Mouse (Mus musculus) small intestine, adult 2 months (tissue): Measurements from ENCODE around the gene Ifitm1. TPM values are rescaled to one million over a fixed set of nuclear protein-coding genes. Genes with fewer than 3 reads are reported as not detected.
A peak's percentile ranks its signal among the peaks of the same experiment; 100 is the strongest.
"Not testable (repeated sequence)": the region's sequence is repeated elsewhere in the genome, so short reads cannot be mapped to it uniquely, and the experiment has no call there.

Experiments used
- H3K27ac ChIP-seq: fragments of 200-500 bp; 2 replicates; pipeline ENCODE4 v1.5.1; 2012; ENCODE audit warnings: low read depth, low read length, control low read depth, inconsistent platforms; ENCODE audit not compliant: insufficient read depth
- H3K27me3 ChIP-seq: fragments of 200-500 bp; 2 replicates; pipeline ENCODE4 v1.6.1; 2012; ENCODE audit warnings: mild to moderate bottlenecking, moderate library complexity, low read length, inconsistent platforms; ENCODE audit not compliant: control insufficient read depth, insufficient read depth
- H3K36me3 ChIP-seq: fragments of 200-500 bp; 2 replicates; pipeline ENCODE4 v1.6.1; 2012; ENCODE audit warnings: mild to moderate bottlenecking, low read length, control low read depth, inconsistent platforms; ENCODE audit not compliant: control insufficient read depth, insufficient read depth
- H3K4me1 ChIP-seq: fragments of 200-500 bp; 2 replicates; pipeline ENCODE4 v1.6.1; 2012; ENCODE audit warnings: low read length, inconsistent platforms, mixed read lengths; ENCODE audit not compliant: control insufficient read depth, insufficient read depth, insufficient read length
- H3K4me3 ChIP-seq: fragments of 200-500 bp; 2 replicates; pipeline ENCODE4 v1.5.1; 2012; ENCODE audit warnings: low read depth, mild to moderate bottlenecking, control low read depth, inconsistent platforms, low read length, moderate library complexity
- CTCF ChIP-seq: fragments of 200-500 bp; IDR thresholded peaks from 2 replicates; pipeline ENCODE4 v1.5.1; 2012; ENCODE audit warnings: low read depth, mild to moderate bottlenecking, control low read depth, inconsistent platforms, low read length, moderate library complexity, mixed read lengths; ENCODE audit not compliant: insufficient replicate concordance, insufficient read length; ENCODE audit errors: extremely low read depth
- POLR2A ChIP-seq: fragments of 200-500 bp; IDR thresholded peaks from 2 replicates; pipeline ENCODE4 v1.6.1; 2012; ENCODE audit warnings: low read depth, mild to moderate bottlenecking, control low read depth, inconsistent platforms, low read length, moderate library complexity
- WGBS: fragments of 180-500 bp; shearing (Covaris S2); methylation state at CpG from one replicate; pipeline ENCODE4 v1.1.7; 2018; 5-methylcytosine and 5-hydroxymethylcytosine counted together
- polyA plus RNA-seq: library from polyadenylated mRNA; depleted of rRNA; stranded (reverse); fragments of >200 nt; gene quantifications from 2 replicates; pipeline ENCODE4 v1.2.3, GENCODE M21; 2012

Ifitm1 gene
- polyA plus RNA-seq, 1 experiment = 120 TPM

DNA sequence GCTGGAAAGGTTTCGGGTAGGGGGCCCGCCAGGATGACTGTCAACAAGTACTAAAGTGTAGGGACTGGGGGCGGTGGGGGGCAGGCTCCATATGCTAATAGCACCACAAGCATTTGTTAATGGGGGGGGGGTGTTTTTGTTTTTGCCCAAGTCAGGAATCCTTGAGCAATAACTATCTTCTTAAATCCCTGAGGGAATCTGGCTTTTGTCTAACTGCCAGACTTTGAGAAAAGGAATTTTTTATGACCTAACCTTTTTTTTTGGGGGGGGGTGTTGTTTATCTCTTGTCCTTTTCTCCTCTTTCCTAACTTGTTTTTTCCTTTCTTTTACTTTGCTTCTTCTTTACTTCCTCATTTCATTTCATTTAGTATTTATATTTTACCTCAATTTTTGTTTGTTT is 8.4 kb downstream of the Ifitm1 start:
- Histone ChIP-seq H3K36me3 (no peaks in the 10 kb centered on the region), H3K27ac (no peak overlapping the region), H3K27me3 (no peaks in the 10 kb centered on the region), H3K4me1 (peaks cover 7% of the 10 kb centered on the region), H3K4me3 (no peak overlapping the region)
- 86% methylated on average over 3 of the region's 3 CpGs for WGBS
- TF ChIP-seq POLR2A = no peak
- TF ChIP-seq CTCF = no peak

DNA sequence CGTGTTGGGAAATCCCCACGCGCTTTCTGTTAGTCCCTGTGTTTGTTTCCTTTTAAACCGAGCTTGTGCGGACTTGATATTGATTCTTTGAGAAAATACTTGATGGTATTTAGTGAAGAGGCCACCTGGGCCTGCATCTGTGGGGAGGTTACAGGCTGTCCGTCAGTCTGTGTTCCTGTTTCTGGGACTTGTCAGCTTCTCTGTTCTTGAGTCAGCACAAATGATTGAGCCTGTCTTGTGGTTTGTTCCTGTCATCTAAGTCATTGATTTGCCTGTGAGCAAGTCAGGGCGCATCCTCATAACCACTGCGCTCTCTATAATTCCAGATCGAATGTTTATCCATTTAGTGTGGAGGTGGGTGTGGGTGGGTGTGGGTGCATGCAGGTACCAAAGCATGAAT is 9.7 kb downstream of the Ifitm1 start:
- 86% methylated on average over 9 of the region's 9 CpGs for WGBS
- not testable (repeated sequence) for H3K4me1 ChIP-seq, H3K27ac ChIP-seq, H3K36me3 ChIP-seq, H3K27me3 ChIP-seq, H3K4me3 ChIP-seq

DNA sequence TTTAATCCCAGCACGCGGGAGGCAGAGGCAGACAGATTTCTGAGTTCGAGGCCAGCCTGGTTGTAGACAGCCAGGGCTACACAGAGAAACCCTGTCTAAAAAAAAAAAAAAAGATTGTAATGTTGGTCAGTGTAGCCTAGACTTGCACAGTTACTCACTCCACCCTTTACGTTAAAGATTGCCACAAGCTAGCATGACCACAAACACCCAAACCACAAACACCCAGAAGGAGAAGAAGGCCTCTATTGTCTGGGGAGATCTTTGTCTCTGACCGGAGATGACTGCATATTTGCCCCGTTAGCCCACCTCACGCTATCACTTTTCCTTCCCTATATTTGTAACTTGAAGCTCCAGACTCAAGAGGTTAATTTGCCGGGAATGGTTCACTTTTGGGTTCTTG is 14.7 kb downstream of the Ifitm1 start:
- Histone ChIP-seq H3K4me1 (no peaks in the 10 kb centered on the region), H3K4me3 (no peak overlapping the region), H3K36me3 (no peaks in the 10 kb centered on the region), H3K27ac (no peak overlapping the region), H3K27me3 (no peaks in the 10 kb centered on the region)
- WGBS = 90% methylated on average over 8 of the region's 8 CpGs
- TF ChIP-seq POLR2A (no peak), CTCF (no peak)

DNA sequence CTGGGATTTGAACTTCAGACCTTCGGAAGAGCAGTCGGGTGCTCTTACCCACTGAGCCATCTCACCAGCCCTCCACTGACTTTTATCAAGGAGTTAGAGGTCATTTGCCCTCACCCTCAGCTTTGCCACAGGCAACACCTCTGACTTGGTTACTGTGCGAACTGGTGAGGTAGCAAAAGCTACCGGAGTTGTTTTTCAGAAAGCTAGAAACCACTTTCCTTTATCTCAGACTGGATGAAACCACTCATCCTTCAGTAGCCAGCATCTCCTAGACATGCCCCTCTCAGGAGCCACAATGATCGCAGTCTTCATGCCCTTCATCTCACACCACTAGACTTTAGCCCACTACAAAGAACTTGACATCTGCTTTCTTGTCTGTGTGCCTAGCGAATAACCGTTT is 15.9 kb downstream of the Ifitm1 start:
- H3K36me3 ChIP-seq = no peaks in the 10 kb centered on the region
- no peaks in the 10 kb centered on the region for H3K27me3 ChIP-seq
- TF ChIP-seq POLR2A = no peak
- TF ChIP-seq CTCF = no peak
- no peak overlapping the region for H3K4me3 ChIP-seq
- H3K27ac ChIP-seq = no peak overlapping the region
- H3K4me1 ChIP-seq = no peaks in the 10 kb centered on the region
- 93% methylated on average over 7 of the region's 7 CpGs for WGBS

DNA sequence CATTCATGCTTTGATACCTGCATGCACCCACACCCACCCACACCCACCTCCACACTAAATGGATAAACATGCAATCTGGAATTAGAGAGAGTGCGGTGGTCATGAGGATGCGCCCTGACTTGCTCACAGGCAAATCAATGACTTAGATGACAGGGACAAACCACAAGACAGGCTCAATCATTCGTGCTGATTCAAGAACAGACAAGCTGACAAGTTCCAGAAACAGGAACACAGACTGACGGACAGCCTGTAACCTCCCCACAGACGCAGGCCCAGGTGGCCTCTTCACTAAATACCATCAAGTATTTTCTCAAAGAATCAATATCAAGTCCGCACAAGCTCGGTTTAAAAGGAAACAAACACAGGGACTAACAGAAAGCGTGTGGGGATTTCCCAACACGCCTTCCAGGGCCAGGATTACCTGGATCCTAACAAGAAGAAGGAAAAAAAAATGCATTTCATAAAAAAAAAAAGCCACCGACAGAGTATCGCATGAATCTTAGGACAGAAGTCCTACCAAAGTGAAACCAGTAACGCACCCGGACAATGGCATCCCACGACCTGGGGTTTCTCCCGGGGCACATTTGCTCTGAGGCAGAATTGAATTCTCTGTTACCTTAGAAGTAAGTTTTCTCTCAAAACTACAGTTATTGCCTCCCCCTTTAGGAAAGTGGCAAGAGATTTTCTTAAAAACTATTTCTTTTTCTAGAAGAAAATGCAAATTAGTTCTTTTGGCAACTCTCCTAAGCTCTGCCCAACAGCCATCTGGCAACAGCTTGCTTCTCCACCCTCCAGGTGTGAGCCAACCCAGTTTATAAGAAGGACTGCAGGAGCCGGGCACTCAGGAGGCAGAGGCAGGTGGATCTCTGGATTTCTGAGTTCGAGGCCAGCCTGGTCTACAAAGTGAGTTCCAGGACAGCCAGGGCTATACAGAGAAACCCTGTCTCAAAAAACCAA is 20.4 kb downstream of the Ifitm1 start:
- Histone ChIP-seq H3K27me3 (no peaks in the 10 kb centered on the region), H3K4me3 (no peak overlapping the region), H3K4me1 (peaks cover 5% of the 10 kb centered on the region), H3K36me3 (no peaks in the 10 kb centered on the region), H3K27ac (peak overlapping the region; percentile 24; the same call in 1 of the 2 replicates)
- TF ChIP-seq POLR2A (no peak), CTCF (no peak)
- WGBS = 49% methylated on average over 17 of the region's 17 CpGs

DNA sequence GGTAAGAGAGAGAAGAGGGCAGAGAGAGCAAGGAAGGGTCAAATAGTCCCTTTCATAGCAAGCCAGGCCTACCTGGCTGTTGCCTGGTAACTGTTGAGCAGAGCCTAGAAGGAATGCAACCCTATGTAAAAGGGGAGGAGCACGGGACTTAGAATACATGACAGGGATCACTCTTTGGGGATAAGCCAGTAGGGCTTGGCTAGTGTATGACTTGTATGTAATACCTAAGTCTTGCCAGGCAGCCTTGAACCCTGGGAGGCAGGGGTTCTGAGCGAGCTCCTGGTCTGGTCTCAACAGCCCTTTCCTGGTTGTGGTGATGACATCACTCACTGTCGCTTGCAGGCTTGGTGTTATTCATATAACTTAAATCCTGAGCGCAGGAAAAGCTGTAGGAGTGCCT is 22.0 kb downstream of the Ifitm1 start:
- H3K4me1 ChIP-seq = peaks cover 5% of the 10 kb centered on the region
- WGBS = 87% methylated on average over 4 of the region's 4 CpGs
- no peak overlapping the region for H3K27ac ChIP-seq
- TF ChIP-seq POLR2A (no peak), CTCF (no peak)
- H3K36me3 ChIP-seq = no peaks in the 10 kb centered on the region
- no peak overlapping the region for H3K4me3 ChIP-seq
- no peaks in the 10 kb centered on the region for H3K27me3 ChIP-seq

DNA sequence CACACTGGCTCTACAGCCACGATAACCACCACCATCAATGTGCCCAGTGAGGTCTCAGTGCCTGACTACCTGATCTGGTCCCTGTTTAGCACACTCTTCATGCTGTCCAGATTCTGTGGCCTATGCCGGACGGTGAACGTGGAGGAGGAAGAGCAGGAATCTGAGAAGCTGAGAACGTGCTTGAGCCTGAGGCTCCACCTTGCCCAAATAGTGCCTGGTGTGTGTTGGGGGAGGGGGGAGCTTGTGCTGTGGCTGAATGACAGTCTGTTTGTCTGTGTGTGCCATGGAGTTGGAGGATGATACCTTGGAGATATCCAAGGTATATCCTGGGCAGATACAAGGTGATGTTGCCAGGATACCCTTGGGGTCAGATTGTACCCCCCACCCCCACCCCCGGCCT is 23.2 kb downstream of the Ifitm1 start:
- H3K36me3 ChIP-seq = no peaks in the 10 kb centered on the region
- H3K27me3 ChIP-seq = no peaks in the 10 kb centered on the region
- 58% methylated on average over 6 of the region's 6 CpGs for WGBS
- H3K4me3 ChIP-seq = no peak overlapping the region
- peaks cover 5% of the 10 kb centered on the region for H3K4me1 ChIP-seq
- TF ChIP-seq POLR2A = no peak
- no peak for TF ChIP-seq CTCF
- no peak overlapping the region for H3K27ac ChIP-seq
